Mouse (Mus musculus) left cerebral cortex, adult 2 months (tissue): ENCODE measurements around the gene Gng3. TPM values are rescaled to one million over a fixed set of nuclear protein-coding genes. Genes with fewer than 3 reads are reported as not detected.

Experiments used
- DNase-seq, 2 experiments: peaks; one replicate each; pipeline ENCODE4 v3.0.0; 2021 to 2022; ENCODE audit warnings: low spot score in 2 of 2, mixed read lengths in 1 of 2; ENCODE audit errors: extremely low spot score in 1 of 2
- H3K27ac ChIP-seq: fragments of 200-600 bp; 2 replicates; pipeline ENCODE4 v1.8.1; 2022
- H3K4me3 ChIP-seq: fragments of 200-600 bp; 2 replicates; pipeline ENCODE4 v1.8.1; 2022
- CTCF ChIP-seq: fragments of 200-600 bp; IDR thresholded peaks from 2 replicates; pipeline ENCODE4 v1.8.1; 2022; ENCODE audit warnings: antibody characterized with exemption, mild to moderate bottlenecking, moderate library complexity
- intact Hi-C: fragments of 180-260 bp; cut with DNase I; formaldehyde crosslinking; loops from one replicate; pipeline ENCODE4 v1.15.1; 2025
- microRNA-seq, 2 experiments: library from miRNA; unstranded; fragments of <30 nt; microRNA quantifications; one replicate each; pipeline ENCODE4 v1.2.0; 2021
- total RNA-seq, 2 experiments: library from RNA; stranded (reverse); gene quantifications; 2 replicates each; pipeline ENCODE4 v1.2.3; 2021

Gene Gng3
- total RNA-seq, 2 experiments from 2014 or later, result 184 to 198 TPM

- H3K27ac ChIP-seq, result peak overlapping the region; percentile 69
- intact Hi-C loops, result loop anchor here (1.0 kb wide), 1 partner anchor 20 kb away; the partner anchor contains the start of gene Ttc9c
- TF ChIP-seq CTCF, result no peak; the same call in 1 of the 2 replicates
- no peak for DNase-seq
- peak overlapping the region; percentile 70 for H3K4me3 ChIP-seq
These were observed 40.1 kb downstream of the Gng3 start for GRCm38 (mm10) chr19:8798947-8799315.

GRCm38 (mm10) chr19:8798264-8798946 is 40.6 kb downstream of the Gng3 start, which contains the start of gene Polr2g:
Polr2g (minus strand) TSS chr19:8798577.
- peak within 1 kb of the TSS; percentile 70 for H3K4me3 ChIP-seq
- intact Hi-C loops, result loop anchor here (1.0 kb wide), 1 partner anchor 21 kb away; the partner anchor contains the start of gene Ttc9c
- peak within 1 kb of the TSS; percentile 86 for H3K27ac ChIP-seq
- TF ChIP-seq CTCF, result no peak
- peak; percentile 84 to 90 for DNase-seq

- intact Hi-C loops, result no loop called here
- H3K27ac ChIP-seq, result peak overlapping the region; percentile 86
- no peak for TF ChIP-seq CTCF
- DNase-seq, result no peak
- H3K4me3 ChIP-seq, result no peak overlapping the region
These were observed 48.8 kb downstream of the Gng3 start for GRCm38 (mm10) chr19:8790171-8790570.

- intact Hi-C loops, result no loop called here
- Histone ChIP-seq H3K4me3 (no peak overlapping the region), H3K27ac (peak overlapping the region; percentile 86)
- no peak for DNase-seq
- TF ChIP-seq CTCF, result no peak
These were observed 49.8 kb downstream of the Gng3 start for GRCm38 (mm10) chr19:8789171-8789570.

GRCm38 (mm10) chr19:8788521-8788920 is 50.5 kb downstream of the Gng3 start:
- DNase-seq, result no peak
- H3K4me3 ChIP-seq, result no peak overlapping the region
- intact Hi-C loops, result no loop called here
- H3K27ac ChIP-seq, result peak overlapping the region; percentile 86
- TF ChIP-seq CTCF, result no peak

Small RNA genes lying within 50 kb of the gene (microRNA-seq; reads per million reads assigned to microRNA genes)
- gene Mir5136, result 0 reads per million in 2 experiments

Other genes starting within 250 kb of the Gng3 start
- gene Slc22a8, start 247.9 kb downstream of the Gng3 start, total RNA-seq, result 10 to 100 TPM; 12.5 TPM
- 1 to 10 TPM; 5.2 to 7.3 TPM for gene Slc22a6, start 221.2 kb downstream of the Gng3 start, total RNA-seq
- 100 to 1,000 TPM; 152 to 155 TPM for gene Chrm1, start 175.4 kb downstream of the Gng3 start, total RNA-seq
- 100 to 1,000 TPM; 144 to 154 TPM for gene Slc3a2, start 115.8 kb downstream of the Gng3 start, total RNA-seq
- gene Wdr74, start 103.4 kb downstream of the Gng3 start, total RNA-seq, result 10 to 100 TPM; 48.5 to 53.1 TPM
- 1 to 10 TPM; 1.4 to 1.8 TPM for gene 1700092M07Rik, start 98.5 kb downstream of the Gng3 start, total RNA-seq
- 10 to 100 TPM; 71.2 to 77.9 TPM for gene Stx5a, start 97.8 kb downstream of the Gng3 start, total RNA-seq
- 10 to 100 TPM; 90.2 to 98.8 TPM for gene Nxf1, start 82.1 kb downstream of the Gng3 start, total RNA-seq
- 10 to 100 TPM; 63.8 to 66.8 TPM for gene Tmem223, start 68.2 kb downstream of the Gng3 start, total RNA-seq
- gene Tmem179b, start 64.7 kb downstream of the Gng3 start, total RNA-seq, result 1 to 10 TPM; 8.2 to 8.7 TPM
- gene Taf6l, start 52.8 kb downstream of the Gng3 start, total RNA-seq, result 10 to 100 TPM; 13.1 to 14.3 TPM
- 100 to 1,000 TPM in 1 of 2 experiments, 10 to 100 TPM in 1; 96.6 to 105 TPM for gene Polr2g, start 40.6 kb downstream of the Gng3 start, total RNA-seq
- 1 to 10 TPM; 5.3 to 6.7 TPM for gene Zbtb3, start 36.6 kb downstream of the Gng3 start, total RNA-seq
- 10 to 100 TPM; 34.5 to 36.7 TPM for gene Ttc9c, start 19.9 kb downstream of the Gng3 start, total RNA-seq
- gene Hnrnpul2, start 19.2 kb downstream of the Gng3 start, total RNA-seq, result 100 to 1,000 TPM; 125 to 129 TPM
- not detected for gene AC129217.1, start 9.4 kb downstream of the Gng3 start, total RNA-seq
- 100 to 1,000 TPM; 109 TPM for gene Bscl2, start 1.7 kb downstream of the Gng3 start, total RNA-seq
- 1 to 10 TPM in 1 of 2 experiments, under 1 TPM in 1; 0.87 to 1.1 TPM for gene Lrrn4cl, start 11.6 kb upstream of the Gng3 start, total RNA-seq
- 10 to 100 TPM; 86.1 to 94.7 TPM for gene Ubxn1, start 32.3 kb upstream of the Gng3 start, total RNA-seq
- 10 to 100 TPM; 33.1 to 36.2 TPM for gene Uqcc3, start 41.7 kb upstream of the Gng3 start, total RNA-seq
- gene Lbhd1, start 44.5 kb upstream of the Gng3 start, total RNA-seq, result 1 to 10 TPM; 6.5 to 9.3 TPM
- gene Gm49403, start 44.7 kb upstream of the Gng3 start, total RNA-seq, result not detected
- 10 to 100 TPM; 22.5 to 23.2 TPM for gene 1810009A15Rik, start 49.7 kb upstream of the Gng3 start, total RNA-seq
- 1 to 10 TPM; 1.2 to 6.7 TPM for gene Gm49416, start 49.7 kb upstream of the Gng3 start, total RNA-seq
- gene Ints5, start 53.8 kb upstream of the Gng3 start, total RNA-seq, result 10 to 100 TPM; 21.7 to 22.9 TPM
- 100 to 1,000 TPM in 1 of 2 experiments, 10 to 100 TPM in 1; 96.4 to 104 TPM for gene Ganab, start 58.9 kb upstream of the Gng3 start, total RNA-seq
- 100 to 1,000 TPM; 172 to 173 TPM for gene B3gat3, start 81.2 kb upstream of the Gng3 start, total RNA-seq
- gene Rom1, start 90.2 kb upstream of the Gng3 start, total RNA-seq, result 1 to 10 TPM; 5.6 to 7.2 TPM
- gene Eml3, start 90.4 kb upstream of the Gng3 start, total RNA-seq, result 10 to 100 TPM; 11.0 to 13.7 TPM
- gene Mta2, start 102.7 kb upstream of the Gng3 start, total RNA-seq, result 10 to 100 TPM; 55.5 to 55.6 TPM
- 10 to 100 TPM; 21.4 to 22.4 TPM for gene Tut1, start 114.7 kb upstream of the Gng3 start, total RNA-seq
- 100 to 1,000 TPM; 228 to 236 TPM for gene Eef1g, start 127.8 kb upstream of the Gng3 start, total RNA-seq
- 10 to 100 TPM; 22.5 to 32.2 TPM for gene Ahnak, start 150.1 kb upstream of the Gng3 start, total RNA-seq
- gene Scgb1a1, start 248.8 kb upstream of the Gng3 start, total RNA-seq, result not detected